Mouse (Mus musculus) liver, postnatal 0 days (tissue): ENCODE data around the gene Aars2. TPM values are rescaled to one million over a fixed set of nuclear protein-coding genes. Genes with fewer than 3 reads are reported as not detected.

ENCODE experiments used
- ATAC-seq: fragments of 200-750 bp; cut with Nextera tagmentation; 2 replicates; pipeline ENCODE4 v1.8.0; 2017; ENCODE audit warnings: mild to moderate bottlenecking, moderate library complexity
- DNase-seq: peaks from one replicate; pipeline ENCODE4 v3.0.0-alpha.2; 2016
- H3K27ac ChIP-seq: fragments of 300-500 bp; sonication (generic); 2 replicates; pipeline ENCODE4 v1.5.1; 2014; ENCODE audit warnings: antibody characterized with exemption, moderate library complexity, mild to moderate bottlenecking, low read depth
- H3K27me3 ChIP-seq: fragments of 300-500 bp; sonication (generic); 2 replicates; pipeline ENCODE4 v1.6.1; 2014; ENCODE audit warnings: low read length, control low read depth, mixed read lengths; ENCODE audit not compliant: insufficient read depth
- H3K36me3 ChIP-seq: fragments of 300-500 bp; sonication (generic); replicated peaks from 2 replicates; pipeline ENCODE4 v1.6.1; 2014; ENCODE audit warnings: mild to moderate bottlenecking, control low read depth, low read length, moderate library complexity, mixed read lengths; ENCODE audit not compliant: insufficient read depth
- H3K4me1 ChIP-seq: fragments of 300-500 bp; sonication (generic); 2 replicates; pipeline ENCODE4 v1.6.1; 2014; ENCODE audit warnings: antibody characterized with exemption, mild to moderate bottlenecking, control low read depth; ENCODE audit not compliant: insufficient read depth
- H3K4me2 ChIP-seq: fragments of 300-500 bp; sonication (generic); 2 replicates; pipeline ENCODE4 v1.6.1; 2014; ENCODE audit warnings: low read depth, mild to moderate bottlenecking, low read length, moderate library complexity, mixed read lengths
- H3K4me3 ChIP-seq: fragments of 300-500 bp; sonication (generic); 2 replicates; pipeline ENCODE4 v1.5.1; 2014; ENCODE audit warnings: low read depth, low read length
- H3K9ac ChIP-seq: fragments of 300-500 bp; sonication (generic); replicated peaks from 2 replicates; pipeline ENCODE4 v1.6.1; 2014; ENCODE audit warnings: mild to moderate bottlenecking, moderate library complexity
- H3K9me3 ChIP-seq: fragments of 300-500 bp; sonication (generic); 2 replicates; pipeline ENCODE4 v1.6.1; 2016; ENCODE audit warnings: mild to moderate bottlenecking, control low read depth, low read length, mixed read lengths
- CTCF ChIP-seq: sonication (generic); IDR thresholded peaks from 2 replicates; pipeline ENCODE4 v1.5.1; 2016; ENCODE audit warnings: antibody characterized with exemption, low read depth
- EP300 ChIP-seq: IDR thresholded peaks from 2 replicates; pipeline ENCODE4 v1.6.1; 2016; ENCODE audit warnings: antibody characterized with exemption, low read depth, mild to moderate bottlenecking
- WGBS: fragments of 180-500 bp; shearing (Covaris S2); extraction: QIAGEN DNeasy Blood & Tissue Kit; methylation state at CpG from one replicate; pipeline ENCODE4 v1.1.7; 2014; ENCODE audit not compliant: insufficient replicate concordance; 5-methylcytosine and 5-hydroxymethylcytosine counted together
- polyA plus RNA-seq: library from polyadenylated mRNA; unstranded; fragments of >200 nt; fragmentation: Nextera tagmentation; extraction: Ambion mirVana; gene quantifications from 2 replicates; pipeline ENCODE4 v1.2.1, GENCODE M21; 2015

Aars2 gene
- polyA plus RNA-seq, 1 experiment from 2014 or later = 4.8 TPM

GRCm38 (mm10) chr17:45480429-45480828 is 26.2 kb upstream of the Aars2 start:
- H3K27ac ChIP-seq = no peak overlapping the region
- no peaks in the 10 kb centered on the region for H3K9me3 ChIP-seq
- ATAC-seq (no peak), DNase-seq (no peak)
- no peak overlapping the region for H3K4me2 ChIP-seq
- WGBS = 33% methylated on average over 2 of the region's 2 CpGs
- TF ChIP-seq EP300 (no peak), CTCF (peak; percentile 36)
- H3K9ac ChIP-seq = no peak overlapping the region
- peaks cover 9% of the 10 kb centered on the region; the same call in 1 of the 2 replicates for H3K27me3 ChIP-seq
- H3K4me3 ChIP-seq = no peak overlapping the region
- H3K36me3 ChIP-seq = no peaks in the 10 kb centered on the region
- H3K4me1 ChIP-seq = no peaks in the 10 kb centered on the region

GRCm38 (mm10) chr17:45485581-45485980 is 21.1 kb upstream of the Aars2 start:
- TF ChIP-seq CTCF (no peak), EP300 (no peak)
- WGBS = 77% methylated on average over 7 of the region's 7 CpGs
- ATAC-seq = no peak

GRCm38 (mm10) chr17:45487216-45487615 is 19.4 kb upstream of the Aars2 start:
- H3K27ac ChIP-seq = no peak overlapping the region
- TF ChIP-seq EP300 = no peak
- TF ChIP-seq CTCF = no peak
- no peak for ATAC-seq
- H3K9ac ChIP-seq = no peak overlapping the region
- 14% methylated on average over 5 of the region's 5 CpGs for WGBS
- no peaks in the 10 kb centered on the region for H3K4me1 ChIP-seq
- no peaks in the 10 kb centered on the region for H3K9me3 ChIP-seq
- 0 out of 2 replicates have a peak, but pooled peaks cover 3% of the 10 kb centered on the region for H3K27me3 ChIP-seq
- H3K36me3 ChIP-seq = no peaks in the 10 kb centered on the region
- no peak for DNase-seq
- no peak overlapping the region for H3K4me3 ChIP-seq
- no peak overlapping the region for H3K4me2 ChIP-seq

More at GRCm38 (mm10) chr17:45485581-45485980, 21.1 kb upstream of the Aars2 start:
- DNase-seq = no peak
- Histone ChIP-seq H3K4me1 (no peaks in the 10 kb centered on the region), H3K9me3 (no peaks in the 10 kb centered on the region), H3K4me2 (no peak overlapping the region), H3K9ac (no peak overlapping the region), H3K36me3 (no peaks in the 10 kb centered on the region), H3K27me3 (0 out of 2 replicates have a peak, but pooled peaks cover 3% of the 10 kb centered on the region), H3K27ac (no peak overlapping the region), H3K4me3 (no peak overlapping the region)

- Histone ChIP-seq H3K4me2 (no peak overlapping the region), H3K27ac (no peak overlapping the region), H3K4me3 (no peak overlapping the region), H3K27me3 (peaks cover 6% of the 10 kb centered on the region; the same call in 1 of the 2 replicates), H3K4me1 (no peaks in the 10 kb centered on the region), H3K9ac (no peak overlapping the region), H3K9me3 (no peaks in the 10 kb centered on the region), H3K36me3 (no peaks in the 10 kb centered on the region)
- TF ChIP-seq EP300 = no peak
- TF ChIP-seq CTCF = no peak
- DNase-seq = no peak
- 74% methylated on average over 23 of the region's 23 CpGs for WGBS
- no peak for ATAC-seq
Observed at GRCm38 (mm10) chr17:45488321-45489254, 18.1 kb upstream of the Aars2 start.

GRCm38 (mm10) chr17:45489736-45490135 is 16.9 kb upstream of the Aars2 start:
- no peak for ATAC-seq
- no peaks in the 10 kb centered on the region for H3K9me3 ChIP-seq
- H3K9ac ChIP-seq = no peak overlapping the region
- 80% methylated on average over 6 of the region's 6 CpGs for whole genome bisulfite sequencing
- DNase-seq = no peak
- H3K4me3 ChIP-seq = no peak overlapping the region
- no peak overlapping the region for H3K27ac ChIP-seq
- H3K4me1 ChIP-seq = no peaks in the 10 kb centered on the region
- TF ChIP-seq CTCF (no peak), EP300 (no peak)
- no peak overlapping the region for H3K4me2 ChIP-seq
- H3K27me3 ChIP-seq = peaks cover 6% of the 10 kb centered on the region; the same call in 1 of the 2 replicates
- no peaks in the 10 kb centered on the region for H3K36me3 ChIP-seq

- H3K27ac ChIP-seq = no peak overlapping the region
- H3K27me3 ChIP-seq = peaks cover 6% of the 10 kb centered on the region; the same call in 1 of the 2 replicates
- no peak for TF ChIP-seq CTCF
- TF ChIP-seq EP300 = no peak
- no peaks in the 10 kb centered on the region for H3K4me1 ChIP-seq
- ATAC-seq (no peak), DNase-seq (no peak)
- no peaks in the 10 kb centered on the region for H3K36me3 ChIP-seq
- H3K9ac ChIP-seq = no peak overlapping the region
- H3K4me2 ChIP-seq = no peak overlapping the region
- 57% methylated on average over 13 of the region's 13 CpGs for WGBS
- H3K4me3 ChIP-seq = no peak overlapping the region
- no peaks in the 10 kb centered on the region for H3K9me3 ChIP-seq
Observed at GRCm38 (mm10) chr17:45490532-45491154, 16.0 kb upstream of the Aars2 start.
